Mouse (Mus musculus) cerebellum, adult 2 months (tissue): Measurements from ENCODE around the gene Polr1a. TPM values are rescaled to one million over a fixed set of nuclear protein-coding genes. Genes with fewer than 3 reads are reported as not detected.

ENCODE experiments used
- DNase-seq, 2 experiments: peaks; one replicate each; pipeline ENCODE4 v3.0.0; 2021
- H3K27ac ChIP-seq: fragments of 200-500 bp; 2 replicates; pipeline ENCODE4 v1.5.1; 2012; ENCODE audit warnings: low read length, control low read depth, inconsistent platforms; ENCODE audit not compliant: insufficient read depth
- H3K27me3 ChIP-seq: fragments of 200-500 bp; 2 replicates; pipeline ENCODE4 v1.6.1; 2012; ENCODE audit warnings: inconsistent platforms, mild to moderate bottlenecking, low read length, moderate library complexity; ENCODE audit not compliant: control insufficient read depth, insufficient read depth
- H3K4me1 ChIP-seq: fragments of 200-500 bp; 2 replicates; pipeline ENCODE4 v1.6.1; 2011; ENCODE audit warnings: low read length; ENCODE audit not compliant: control insufficient read depth, insufficient read depth
- H3K4me3 ChIP-seq: fragments of 200-500 bp; replicated peaks from 2 replicates; pipeline ENCODE3; 2011; ENCODE audit warnings: mild to moderate bottlenecking, low read depth, low read length, control low read depth; ENCODE audit not compliant: insufficient read depth
- CTCF ChIP-seq: fragments of 200-500 bp; IDR thresholded peaks from 2 replicates; pipeline ENCODE4 v1.5.1; 2011; ENCODE audit warnings: low read depth, mild to moderate bottlenecking, control low read depth, low read length, moderate library complexity, borderline replicate concordance; ENCODE audit not compliant: insufficient read depth
- POLR2A ChIP-seq: fragments of 200-500 bp; IDR thresholded peaks from 2 replicates; pipeline ENCODE4 v1.6.1; 2011; ENCODE audit warnings: low read length, control low read depth, borderline replicate concordance; ENCODE audit not compliant: insufficient read depth
- WGBS: fragments of 180-500 bp; shearing (Covaris S2); methylation state at CpG from one replicate; pipeline ENCODE4 v1.1.7; 2018; 5-methylcytosine and 5-hydroxymethylcytosine counted together
- polyA plus RNA-seq: library from polyadenylated mRNA; depleted of rRNA; stranded (reverse); fragments of >200 nt; gene quantifications from 2 replicates; pipeline ENCODE4 v1.2.3, GENCODE M21; 2012; rRNA removed

The Polr1a gene
- 18.9 and 19.6 TPM in 2 replicates for polyA plus RNA-seq

- no peaks in the 10 kb centered on the region for H3K27me3 ChIP-seq
- peak within 1 kb of the TSS; percentile 82; the same call in 1 of the 2 replicates for H3K27ac ChIP-seq
- peak; percentile 89 to 94 for DNase-seq
- TF ChIP-seq POLR2A (peak; percentile 72), CTCF (no peak)
- peak within 1 kb of the TSS; percentile 97 for H3K4me3 ChIP-seq
- under 1% methylated on average over 58 of the region's 58 CpGs for WGBS
- H3K4me1 ChIP-seq, result no peaks in the 10 kb centered on the region
Observed at GRCm38 (mm10) chr6:71908481-71909381, at the start of gene Polr1a, which contains the start of gene Ptcd3. Gene Polr1a (plus strand): TSS chr6:71909053. Gene Ptcd3 (minus strand): TSS chr6:71908750.

GRCm38 (mm10) chr6:71867751-71868150, 41.1 kb upstream of the Polr1a start:
- TF ChIP-seq POLR2A (no peak), CTCF (no peak)
- Histone ChIP-seq H3K27ac (no peak overlapping the region), H3K4me1 (no peaks in the 10 kb centered on the region), H3K4me3 (no peak overlapping the region), H3K27me3 (no peaks in the 10 kb centered on the region)
- WGBS, result 71% methylated on average over 2 of the region's 2 CpGs
- no peak for DNase-seq

GRCm38 (mm10) chr6:71868809-71869208, 40.0 kb upstream of the Polr1a start:
- Histone ChIP-seq H3K27ac (no peak overlapping the region), H3K4me3 (no peak overlapping the region), H3K4me1 (no peaks in the 10 kb centered on the region), H3K27me3 (no peaks in the 10 kb centered on the region)
- 93% methylated on average over 1 of the region's 1 CpGs for WGBS
- TF ChIP-seq CTCF, result no peak
- no peak for DNase-seq

- no peak for TF ChIP-seq POLR2A
- TF ChIP-seq CTCF, result no peak
- H3K27ac ChIP-seq, result no peak overlapping the region
- H3K4me1 ChIP-seq, result no peaks in the 10 kb centered on the region
- WGBS, result 96% methylated on average over 9 of the region's 9 CpGs
- DNase-seq, result no peak
- no peaks in the 10 kb centered on the region for H3K27me3 ChIP-seq
- no peak overlapping the region for H3K4me3 ChIP-seq
Observed at GRCm38 (mm10) chr6:71871396-71871795, 37.5 kb upstream of the Polr1a start.

- no peaks in the 10 kb centered on the region for H3K27me3 ChIP-seq
- no peak overlapping the region for H3K27ac ChIP-seq
- WGBS, result 88% methylated on average over 3 of the region's 3 CpGs
- no peak for DNase-seq
- no peaks in the 10 kb centered on the region for H3K4me1 ChIP-seq
- H3K4me3 ChIP-seq, result no peak overlapping the region
- TF ChIP-seq POLR2A (no peak), CTCF (no peak)
Observed at GRCm38 (mm10) chr6:71877965-71878760, 30.7 kb upstream of the Polr1a start.

GRCm38 (mm10) chr6:71893263-71893662, 15.6 kb upstream of the Polr1a start:
- Histone ChIP-seq H3K4me1 (no peaks in the 10 kb centered on the region), H3K27ac (no peak overlapping the region), H3K4me3 (no peak overlapping the region), H3K27me3 (no peaks in the 10 kb centered on the region)
- no peak for TF ChIP-seq CTCF
- TF ChIP-seq POLR2A, result no peak
- DNase-seq, result no peak
- WGBS, result 93% methylated on average over 4 of the region's 4 CpGs

GRCm38 (mm10) chr6:71907702-71908235, 1.1 kb upstream of the Polr1a start:
- Histone ChIP-seq H3K4me3 (peak overlapping the region; percentile 97), H3K27ac (no peak overlapping the region), H3K27me3 (no peaks in the 10 kb centered on the region), H3K4me1 (no peaks in the 10 kb centered on the region)
- TF ChIP-seq CTCF (no peak), POLR2A (no peak)
- DNase-seq, result no peak
- WGBS, result 7% methylated on average over 4 of the region's 4 CpGs

- WGBS, result 20% methylated on average over 10 of the region's 10 CpGs
- Histone ChIP-seq H3K4me1 (no peaks in the 10 kb centered on the region), H3K27me3 (no peaks in the 10 kb centered on the region), H3K4me3 (peak overlapping the region; percentile 97), H3K27ac (no peak overlapping the region)
- TF ChIP-seq CTCF (no peak), POLR2A (no peak)
- no peak for DNase-seq
Observed at GRCm38 (mm10) chr6:71909384-71909783, 531 bp downstream of the Polr1a start.
